Mouse (Mus musculus): ENCODE measurements around the gene Lpin3.

The Lpin3 gene

GRCm38 (mm10) chr2:160933890-160934289 lies 53.4 kb downstream of the Lpin3 start:
- no peak for DNase-seq (ENCODE audit: low read depth, low spot score)

GRCm38 (mm10) chr2:160934451-160934850 lies 54.0 kb downstream of the Lpin3 start:
- no peak for DNase-seq (ENCODE audit: low read depth, low spot score)

GRCm38 (mm10) chr2:160940930-160941709 lies 60.6 kb downstream of the Lpin3 start:
- DNase-seq (ENCODE audit: low read depth, low spot score), result no peak

- no peak for DNase-seq (ENCODE audit: low read depth, low spot score)
Measured at GRCm38 (mm10) chr2:160942443-160942842, 62.0 kb downstream of the Lpin3 start.

- DNase-seq (ENCODE audit: low read depth, low spot score), result no peak
Measured at GRCm38 (mm10) chr2:160951595-160951994, 71.1 kb downstream of the Lpin3 start.

- no peak for DNase-seq (ENCODE audit: low read depth, low spot score)
Measured at GRCm38 (mm10) chr2:160953131-160953873, 72.8 kb downstream of the Lpin3 start.

- DNase-seq (ENCODE audit: low read depth, low spot score), result no peak
Measured at GRCm38 (mm10) chr2:160954541-160954940, 74.1 kb downstream of the Lpin3 start.

GRCm38 (mm10) chr2:160955331-160955730 lies 74.9 kb downstream of the Lpin3 start:
- no peak for DNase-seq (ENCODE audit: low read depth, low spot score)

Measured in retina, adult 2 months (tissue).